In the genomic region with DNA sequence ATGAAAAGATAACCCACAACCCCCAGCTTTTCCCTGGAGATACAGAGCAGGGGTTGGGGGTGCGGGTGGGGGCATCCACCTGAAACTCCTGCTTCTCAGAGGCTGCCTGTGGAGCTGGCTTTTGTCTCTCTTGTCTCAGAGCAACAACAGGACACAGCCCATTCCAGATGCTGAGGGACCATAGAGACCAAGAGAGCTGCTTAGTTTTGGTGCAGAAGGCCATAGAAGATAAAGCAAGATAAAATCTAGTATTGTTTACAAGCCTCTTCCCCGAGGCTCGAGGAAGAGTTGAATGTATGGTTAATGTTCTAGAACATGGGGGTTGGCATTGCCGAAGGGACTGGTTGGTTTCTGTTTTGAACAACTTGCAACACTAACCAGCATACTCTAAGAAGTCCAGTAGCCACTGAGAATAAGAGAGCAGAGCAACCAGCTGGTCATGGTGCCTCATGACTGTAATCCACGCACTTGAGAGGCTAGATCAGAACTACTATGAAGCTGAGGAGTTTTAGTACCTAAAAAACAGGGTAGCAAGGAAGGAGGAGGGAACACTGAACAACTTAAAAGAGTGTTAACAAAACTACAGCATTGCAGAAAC, we compare ENCODE assay signal across 8 mouse cellular contexts. TPM values are rescaled to one million over a fixed set of nuclear protein-coding genes. Genes with fewer than 3 reads are reported as not detected.
DNase-seq lines count a peak whose midpoint lies in the region; ATAC-seq and TF ChIP-seq lines count a peak whose summit lies in the region.

No protein-coding gene starts in this region.

- H3K4me3 ChIP-seq in heart, embryonic 16.5 days (ENCODE audit: low read length), result no peak overlapping the region
- H3K4me3 ChIP-seq in MEL (ENCODE audit: control insufficient read depth in 1 of 2, insufficient read depth in 1 of 2, low read depth in 2 of 2, low read length in 2 of 2), result peak overlapping the region; percentile 44 to 92
- peak overlapping the region; percentile 96; the same call in 1 of the 2 replicates for H3K4me3 ChIP-seq in hindbrain, embryonic 13.5 days

- intact Hi-C loops in heart, postnatal 14 days (cut with DNase I), result no loop called here
- intact Hi-C loops in gastrocnemius, postnatal 14 days (cut with DNase I; ENCODE audit: low total_unique reads), result no loop called here

- no peaks in the 10 kb centered on the region for H3K9me3 ChIP-seq in heart, embryonic 16.5 days (replicated peaks; ENCODE audit: control insufficient read depth, low read length)
- no peaks in the 10 kb centered on the region for H3K9me3 ChIP-seq in MEL (replicated peaks; ENCODE audit: insufficient read depth, low read length)
- no peaks in the 10 kb centered on the region for H3K9me3 ChIP-seq in hindbrain, embryonic 13.5 days

- H3K27me3 ChIP-seq in heart, embryonic 16.5 days (ENCODE audit: control insufficient read depth, insufficient read depth, low read length), result no peaks in the 10 kb centered on the region
- H3K27me3 ChIP-seq in MEL (ENCODE audit: control insufficient read depth in 1 of 2, insufficient read depth in 2 of 2, low read length in 2 of 2), result no peaks in the 10 kb centered on the region
- no peaks in the 10 kb centered on the region for H3K27me3 ChIP-seq in hindbrain, embryonic 13.5 days

- WGBS in heart, embryonic 16.5 days, result 75% methylated on average over 5 of the region's 5 CpGs
- 93% methylated on average over 5 of the region's 5 CpGs for WGBS in hindbrain, embryonic 13.5 days

- H3K27ac ChIP-seq in heart, embryonic 16.5 days (ENCODE audit: low read length), result no peak overlapping the region
- peak overlapping the region; percentile 48 for H3K27ac ChIP-seq in MEL (ENCODE audit: control insufficient read depth, low read depth, low read length)
- H3K27ac ChIP-seq in hindbrain, embryonic 13.5 days, result no peak overlapping the region

- TF ChIP-seq CTCF in MEL (IDR thresholded peaks at IDR 0.05 in 2 of 3, conservative IDR thresholded peaks at IDR 0.05 in 1 of 3; ENCODE audit: control insufficient read depth in 1 of 3, insufficient read depth in 1 of 3, low read depth in 2 of 3, low read length in 3 of 3, poor library complexity in 1 of 3, severe bottlenecking in 1 of 3), result no peak

- H3K4me2 ChIP-seq in heart, embryonic 16.5 days (ENCODE audit: low read depth, low read length), result peak overlapping the region; percentile 6; the same call in 1 of the 2 replicates
- peak overlapping the region; percentile 77 for H3K4me2 ChIP-seq in hindbrain, embryonic 13.5 days

- H3K79me2 ChIP-seq in MEL (ENCODE audit: control insufficient read depth, insufficient read depth, low read length, poor library complexity), result peaks cover 55% of the 10 kb centered on the region

- peaks cover 3% of the 10 kb centered on the region; the same call in 1 of the 2 replicates for H3K36me3 ChIP-seq in heart, embryonic 16.5 days (ENCODE audit: control insufficient read depth, insufficient read depth)
- H3K36me3 ChIP-seq in MEL (ENCODE audit: control insufficient read depth in 1 of 2, insufficient read depth in 2 of 2, low read length in 2 of 2), result peaks cover 12 to 45% of the 10 kb centered on the region in 2 experiments
- peaks cover 7% of the 10 kb centered on the region; the same call in 1 of the 2 replicates for H3K36me3 ChIP-seq in hindbrain, embryonic 13.5 days

- ATAC-seq in heart, embryonic 16.5 days (replicated peaks; ENCODE audit: extremely low read depth, insufficient read depth, low FRiP score), result no peak
- ATAC-seq in hindbrain, embryonic 13.5 days (ENCODE audit: low FRiP score), result no peak
- ATAC-seq in megakaryocyte-erythroid progenitor cell, adult 5-6 weeks (replicated peaks; ENCODE audit: low FRiP score, low TSS enrichment, poor library complexity, severe bottlenecking), result peak; percentile 41

- no peak overlapping the region for H3K9ac ChIP-seq in heart, embryonic 16.5 days (ENCODE audit: low read length)
- H3K9ac ChIP-seq in MEL (ENCODE audit: control insufficient read depth, low read depth, low read length, poor library complexity, severe bottlenecking), result peak overlapping the region; percentile 99
- H3K9ac ChIP-seq in hindbrain, embryonic 13.5 days, result peak overlapping the region; percentile 0; the same call in 1 of the 2 replicates

- TF ChIP-seq RAD21 in MEL (IDR thresholded peaks at IDR 0.05; ENCODE audit: low read depth, low read length), result no peak

- no peak for DNase-seq in heart, postnatal 14 days
- peak; percentile 48 for DNase-seq in MEL (ENCODE audit: low read depth, low spot score)
- DNase-seq in right cerebral cortex, postnatal 25 days, result no peak
- DNase-seq in gastrocnemius, postnatal 14 days, result no peak
- no peak for DNase-seq in right cerebral cortex, adult 18-20 months

- no peak for TF ChIP-seq POLR2A in MEL (IDR thresholded peaks at IDR 0.05; ENCODE audit: control insufficient read depth in 1 of 2, insufficient read depth in 1 of 2, low read depth in 1 of 2, low read length in 2 of 2, poor library complexity in 1 of 2)

- peaks cover 14% of the 10 kb centered on the region for H3K4me1 ChIP-seq in heart, embryonic 16.5 days (ENCODE audit: control insufficient read depth, insufficient read depth, low read length)
- H3K4me1 ChIP-seq in MEL (ENCODE audit: control insufficient read depth in 1 of 2, insufficient read depth in 2 of 2, low read length in 2 of 2), result peaks cover 19 to 23% of the 10 kb centered on the region in 2 experiments
- peaks cover 38% of the 10 kb centered on the region for H3K4me1 ChIP-seq in hindbrain, embryonic 13.5 days (replicated peaks)

- TF ChIP-seq EP300 in MEL (IDR thresholded peaks at IDR 0.05; ENCODE audit: low read depth in 1 of 2, low read length in 2 of 2), result peak; percentile 32 to 56; a peak in 2 of 4 replicates

TF ChIP-seq in MEL, 35 proteins besides CTCF, POLR2A, EP300 and RAD21 (continues in another document):
- no peak for TF ChIP-seq MXI1 (IDR thresholded peaks at IDR 0.05; ENCODE audit: low read depth, low read length)
- no peak for TF ChIP-seq ELF1 (IDR thresholded peaks at IDR 0.05; ENCODE audit: low read depth, low read length)
- no peak for TF ChIP-seq GABPA (IDR thresholded peaks at IDR 0.05; ENCODE audit: low read depth, low read length)

RNA-seq across cellular contexts. Expression of a gene that starts 1.5 kb away (rescaled TPM):
- 27.7 and 33.1 TPM in 2 replicates for polyA plus RNA-seq in heart, embryonic 16.5 days (2015; fragmentation: Nextera tagmentation; extraction: Ambion mirVana)
- total RNA-seq in heart, postnatal 14 days (2021), result 10 to 100 TPM; 35.3 to 36.4 TPM
- 36.2 and 36.9 TPM in 2 replicates for total RNA-seq in MEL (2012; rRNA removed)
- polyA plus RNA-seq in MEL (2012; ENCODE audit: insufficient read depth in 1 of 2, insufficient read length in 2 of 2, low read depth in 1 of 2, low replicate concordance in 2 of 2, missing spikeins in 1 of 2), result 100 to 1,000 TPM in 1 of 2 experiments, 10 to 100 TPM in 1; 69.8 to 183 TPM
- polyA plus RNA-seq in hindbrain, embryonic 13.5 days (2015; fragmentation: Nextera tagmentation; extraction: Ambion mirVana), result 49.0 and 52.8 TPM in 2 replicates
- total RNA-seq in megakaryocyte-erythroid progenitor cell, adult 5-6 weeks (2014; fragmentation: Nextera tagmentation), result 98.2 and 112 TPM in 2 replicates
- 36.3 and 39.4 TPM in 2 replicates for total RNA-seq in megakaryocyte-erythroid progenitor cell, adult 5-6 weeks (2017)
- total RNA-seq in gastrocnemius, postnatal 14 days (2021), result 10 to 100 TPM; 17.0 to 21.0 TPM

RNA-seq across cellular contexts. Expression of a gene that starts 2.4 kb away (rescaled TPM):
- 53.6 and 54.6 TPM in 2 replicates for polyA plus RNA-seq in heart, embryonic 16.5 days (2015; fragmentation: Nextera tagmentation; extraction: Ambion mirVana)
- total RNA-seq in heart, postnatal 14 days (2021), result 10 to 100 TPM; 64.1 to 78.7 TPM
- total RNA-seq in MEL (2012; rRNA removed), result 61.2 and 68.5 TPM in 2 replicates
- 10 to 100 TPM in 1 of 2 experiments, not detected in 1; 74.6 TPM for polyA plus RNA-seq in MEL (2012; ENCODE audit: insufficient read depth in 1 of 2, insufficient read length in 2 of 2, low read depth in 1 of 2, low replicate concordance in 2 of 2, missing spikeins in 1 of 2)
- polyA plus RNA-seq in hindbrain, embryonic 13.5 days (2015; fragmentation: Nextera tagmentation; extraction: Ambion mirVana), result 67.6 and 69.1 TPM in 2 replicates
- 71.9 and 73.0 TPM in 2 replicates for total RNA-seq in megakaryocyte-erythroid progenitor cell, adult 5-6 weeks (2014; fragmentation: Nextera tagmentation)
- 61.3 and 105 TPM in 2 replicates for total RNA-seq in megakaryocyte-erythroid progenitor cell, adult 5-6 weeks (2017)
- total RNA-seq in gastrocnemius, postnatal 14 days (2021), result 10 to 100 TPM; 38.5 to 46.6 TPM

RNA-seq across cellular contexts. Expression of a gene that starts 32.5 kb away (rescaled TPM):
- polyA plus RNA-seq in heart, embryonic 16.5 days (2015; fragmentation: Nextera tagmentation; extraction: Ambion mirVana), result 17.0 and 20.7 TPM in 2 replicates
- total RNA-seq in heart, postnatal 14 days (2021), result 1 to 10 TPM; 3.9 to 4.7 TPM
- 38.5 and 48.0 TPM in 2 replicates for total RNA-seq in MEL (2012; rRNA removed)
- 10 to 100 TPM in 1 of 2 experiments, not detected in 1; 48.1 TPM for polyA plus RNA-seq in MEL (2012; ENCODE audit: insufficient read depth in 1 of 2, insufficient read length in 2 of 2, low read depth in 1 of 2, low replicate concordance in 2 of 2, missing spikeins in 1 of 2)
- 50.5 and 55.3 TPM in 2 replicates for polyA plus RNA-seq in hindbrain, embryonic 13.5 days (2015; fragmentation: Nextera tagmentation; extraction: Ambion mirVana)
- 9.0 and 14.9 TPM in 2 replicates for total RNA-seq in megakaryocyte-erythroid progenitor cell, adult 5-6 weeks (2014; fragmentation: Nextera tagmentation)
- 12.2 and 19.9 TPM in 2 replicates for total RNA-seq in megakaryocyte-erythroid progenitor cell, adult 5-6 weeks (2017)
- 1 to 10 TPM; 1.3 to 1.8 TPM for total RNA-seq in gastrocnemius, postnatal 14 days (2021)

RNA-seq across cellular contexts. Expression of a gene that starts 40.9 kb away (rescaled TPM):
- polyA plus RNA-seq in heart, embryonic 16.5 days (2015; fragmentation: Nextera tagmentation; extraction: Ambion mirVana), result 0.13 and 1.00 TPM in 2 replicates
- total RNA-seq in heart, postnatal 14 days (2021), result under 1 TPM; 0.32 to 0.48 TPM
- total RNA-seq in MEL (2012; rRNA removed), result 0.19 and 0.23 TPM in 2 replicates
- under 1 TPM in 1 of 2 experiments, not detected in 1; 0.57 TPM for polyA plus RNA-seq in MEL (2012; ENCODE audit: insufficient read depth in 1 of 2, insufficient read length in 2 of 2, low read depth in 1 of 2, low replicate concordance in 2 of 2, missing spikeins in 1 of 2)
- 1.1 and 3.0 TPM in 2 replicates for polyA plus RNA-seq in hindbrain, embryonic 13.5 days (2015; fragmentation: Nextera tagmentation; extraction: Ambion mirVana)
- total RNA-seq in megakaryocyte-erythroid progenitor cell, adult 5-6 weeks (2014; fragmentation: Nextera tagmentation), result 0.57 TPM in 1 of 2 replicates, not detected in the other
- not detected in 2 replicates for total RNA-seq in megakaryocyte-erythroid progenitor cell, adult 5-6 weeks (2017)
- total RNA-seq in gastrocnemius, postnatal 14 days (2021), result under 1 TPM; 0.38 to 0.57 TPM

RNA-seq across cellular contexts. Expression of a gene that starts 53.4 kb away (rescaled TPM):
- 20.6 and 22.8 TPM in 2 replicates for polyA plus RNA-seq in heart, embryonic 16.5 days (2015; fragmentation: Nextera tagmentation; extraction: Ambion mirVana)
- total RNA-seq in heart, postnatal 14 days (2021), result 10 to 100 TPM; 10.2 to 11.3 TPM
- 7.6 and 9.0 TPM in 2 replicates for total RNA-seq in MEL (2012; rRNA removed)
- polyA plus RNA-seq in MEL (2012; ENCODE audit: insufficient read depth in 1 of 2, insufficient read length in 2 of 2, low read depth in 1 of 2, low replicate concordance in 2 of 2, missing spikeins in 1 of 2), result 10 to 100 TPM in 1 of 2 experiments, not detected in 1; 14.3 TPM
- polyA plus RNA-seq in hindbrain, embryonic 13.5 days (2015; fragmentation: Nextera tagmentation; extraction: Ambion mirVana), result 16.2 and 17.2 TPM in 2 replicates
- total RNA-seq in megakaryocyte-erythroid progenitor cell, adult 5-6 weeks (2014; fragmentation: Nextera tagmentation), result 17.7 and 27.3 TPM in 2 replicates
- total RNA-seq in megakaryocyte-erythroid progenitor cell, adult 5-6 weeks (2017), result 7.6 and 11.9 TPM in 2 replicates
- total RNA-seq in gastrocnemius, postnatal 14 days (2021), result 1 to 10 TPM; 3.8 to 4.1 TPM
